Mouse (Mus musculus) cortical plate, adult 2 months (tissue): Measurements from ENCODE around the gene Kat2b.

Experiments
- CTCF ChIP-seq: fragments of 200-500 bp; IDR thresholded peaks from 2 replicates; pipeline ENCODE4 v1.5.1; 2011; ENCODE audit warnings: mild to moderate bottlenecking, control low read depth, low read length; ENCODE audit not compliant: insufficient read depth; ENCODE audit errors: extremely low read depth
- POLR2A ChIP-seq: fragments of 200-500 bp; IDR thresholded peaks from 2 replicates; pipeline ENCODE4 v1.6.1; 2011; ENCODE audit warnings: mild to moderate bottlenecking, low read length, control low read depth; ENCODE audit not compliant: insufficient read depth; ENCODE audit errors: extremely low read depth

- 0 out of 2 replicates have a peak, but pooled peaks have one; percentile 37 for TF ChIP-seq CTCF
- TF ChIP-seq POLR2A, result no peak
These were observed 127.4 kb downstream of the Kat2b start for GRCm38 (mm10) chr17:53694039-53694438.
